Mouse (Mus musculus) hindbrain, postnatal 0 days (tissue): ENCODE results near the gene Nfatc2. TPM values are rescaled to one million over a fixed set of nuclear protein-coding genes. Genes with fewer than 3 reads are reported as not detected.

Experiments used
- ATAC-seq: fragments of 200-750 bp; cut with Nextera tagmentation; 2 replicates; pipeline ENCODE4 v1.8.0; 2017; ENCODE audit warnings: mild to moderate bottlenecking, moderate TSS enrichment, moderate library complexity
- DNase-seq: peaks from one replicate; pipeline ENCODE4 v3.0.0-alpha.2; 2015; ENCODE audit warnings: low spot score
- H3K27ac ChIP-seq: fragments of 300-500 bp; sonication (generic); 2 replicates; pipeline ENCODE4 v1.5.1; 2014; ENCODE audit warnings: mild to moderate bottlenecking
- H3K27me3 ChIP-seq: fragments of 300-500 bp; sonication (generic); 2 replicates; pipeline ENCODE4 v1.6.1; 2014; ENCODE audit warnings: low read length, mixed read lengths; ENCODE audit not compliant: insufficient read depth
- H3K36me3 ChIP-seq: fragments of 300-500 bp; sonication (generic); 2 replicates; pipeline ENCODE4 v1.6.1; 2014; ENCODE audit warnings: low read length, mixed read lengths; ENCODE audit not compliant: insufficient read depth
- H3K4me1 ChIP-seq: fragments of 300-500 bp; sonication (generic); 2 replicates; pipeline ENCODE4 v1.6.1; 2014; ENCODE audit warnings: antibody characterized with exemption, low read length, mixed read lengths; ENCODE audit not compliant: insufficient read depth
- H3K4me2 ChIP-seq: fragments of 300-500 bp; sonication (generic); 2 replicates; pipeline ENCODE4 v1.6.1; 2014; ENCODE audit warnings: low read depth, mild to moderate bottlenecking, low read length, moderate library complexity, mixed read lengths
- H3K4me3 ChIP-seq: fragments of 300-500 bp; sonication (generic); 2 replicates; pipeline ENCODE4 v1.5.1; 2014; ENCODE audit warnings: low read length
- H3K9ac ChIP-seq: fragments of 300-500 bp; sonication (generic); replicated peaks from 2 replicates; pipeline ENCODE4 v1.6.1; 2014; ENCODE audit warnings: mild to moderate bottlenecking, low read length, moderate library complexity, mixed read lengths
- H3K9me3 ChIP-seq: fragments of 300-500 bp; sonication (generic); 2 replicates; pipeline ENCODE4 v1.6.1; 2016; ENCODE audit warnings: low read length, mixed read lengths
- CTCF ChIP-seq: IDR thresholded peaks from 2 replicates; pipeline ENCODE4 v1.5.1; 2016; ENCODE audit warnings: antibody characterized with exemption, control low read depth, low read depth
- WGBS: fragments of 180-500 bp; shearing (Covaris S2); extraction: QIAGEN DNeasy Blood & Tissue Kit; methylation state at CpG from one replicate; pipeline ENCODE4 v1.1.7; 2014; 5-methylcytosine and 5-hydroxymethylcytosine counted together
- polyA plus RNA-seq: library from polyadenylated mRNA; unstranded; fragments of >200 nt; fragmentation: Nextera tagmentation; extraction: Ambion mirVana; gene quantifications from 2 replicates; pipeline ENCODE4 v1.2.1, GENCODE M21; 2015
- total RNA-seq: library from RNA; depleted of rRNA; stranded (reverse); fragments of >200 nt; gene quantifications from 2 replicates; pipeline ENCODE4 v1.2.3, GENCODE M21; 2014

The Nfatc2 gene
- total and polyA plus RNA-seq, 2 experiments from 2014 or later = 6.5 to 8.5 TPM

GRCm38 (mm10) chr2:168593676-168594075 is 7.8 kb downstream of the Nfatc2 start:
- Histone ChIP-seq H3K4me2 (no peak overlapping the region), H3K27me3 (peaks cover 4% of the 10 kb centered on the region; the same call in 1 of the 2 replicates), H3K4me1 (peaks cover 14% of the 10 kb centered on the region), H3K4me3 (no peak overlapping the region), H3K27ac (no peak overlapping the region), H3K9me3 (no peaks in the 10 kb centered on the region), H3K36me3 (no peaks in the 10 kb centered on the region), H3K9ac (no peak overlapping the region)
- ATAC-seq (no peak), DNase-seq (no peak)
- TF ChIP-seq CTCF = no peak
- 82% methylated on average over 6 of the region's 6 CpGs for WGBS

- no peak overlapping the region for H3K9ac ChIP-seq
- H3K27me3 ChIP-seq = peaks cover 4% of the 10 kb centered on the region; the same call in 1 of the 2 replicates
- H3K27ac ChIP-seq = no peak overlapping the region
- H3K9me3 ChIP-seq = no peaks in the 10 kb centered on the region
- ATAC-seq = no peak
- H3K4me2 ChIP-seq = no peak overlapping the region
- peaks cover 14% of the 10 kb centered on the region for H3K4me1 ChIP-seq
- TF ChIP-seq CTCF = peak; percentile 13; the same call in 1 of the 2 replicates
- H3K36me3 ChIP-seq = no peaks in the 10 kb centered on the region
- no peak overlapping the region for H3K4me3 ChIP-seq
- WGBS = 77% methylated on average over 5 of the region's 5 CpGs
- no peak for DNase-seq
These were observed 8.5 kb downstream of the Nfatc2 start for GRCm38 (mm10) chr2:168593004-168593403.

DNA sequence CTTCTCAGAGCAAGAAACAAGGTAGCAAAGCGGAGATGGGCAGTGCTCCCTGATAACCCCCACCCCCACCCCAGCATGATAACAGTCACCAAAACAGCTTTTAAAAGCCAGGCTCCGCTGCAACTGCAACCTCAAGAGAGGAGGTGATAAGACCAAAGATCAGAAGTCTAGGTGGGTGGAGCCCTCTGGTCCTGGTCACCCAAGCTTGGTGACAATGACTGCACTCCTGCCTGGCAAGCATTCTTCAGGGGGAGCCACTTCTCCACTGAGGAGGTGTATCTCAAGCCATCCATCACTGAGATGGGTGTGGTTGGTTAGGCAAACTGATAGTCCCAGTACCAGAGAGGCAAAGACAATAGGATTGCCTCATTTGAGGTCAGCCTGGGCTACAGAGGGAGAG is 10.4 kb downstream of the Nfatc2 start:
- 89% methylated on average over 2 of the region's 2 CpGs for WGBS
- H3K4me2 ChIP-seq = no peak overlapping the region

GRCm38 (mm10) chr2:168590556-168590955 is 10.9 kb downstream of the Nfatc2 start:
- no peak overlapping the region for H3K27ac ChIP-seq
- 47% methylated on average over 10 of the region's 10 CpGs for WGBS
- no peak for ATAC-seq

More for the DNA sequence above, 10.4 kb downstream of the Nfatc2 start:
- peaks cover 4% of the 10 kb centered on the region; the same call in 1 of the 2 replicates for H3K27me3 ChIP-seq
- DNase-seq (no peak), ATAC-seq (no peak)
- no peak overlapping the region for H3K27ac ChIP-seq
- no peaks in the 10 kb centered on the region for H3K9me3 ChIP-seq
- H3K4me3 ChIP-seq = no peak overlapping the region
- H3K4me1 ChIP-seq = peaks cover 14% of the 10 kb centered on the region
- no peak for TF ChIP-seq CTCF
- H3K36me3 ChIP-seq = no peaks in the 10 kb centered on the region
- no peak overlapping the region for H3K9ac ChIP-seq

DNA sequence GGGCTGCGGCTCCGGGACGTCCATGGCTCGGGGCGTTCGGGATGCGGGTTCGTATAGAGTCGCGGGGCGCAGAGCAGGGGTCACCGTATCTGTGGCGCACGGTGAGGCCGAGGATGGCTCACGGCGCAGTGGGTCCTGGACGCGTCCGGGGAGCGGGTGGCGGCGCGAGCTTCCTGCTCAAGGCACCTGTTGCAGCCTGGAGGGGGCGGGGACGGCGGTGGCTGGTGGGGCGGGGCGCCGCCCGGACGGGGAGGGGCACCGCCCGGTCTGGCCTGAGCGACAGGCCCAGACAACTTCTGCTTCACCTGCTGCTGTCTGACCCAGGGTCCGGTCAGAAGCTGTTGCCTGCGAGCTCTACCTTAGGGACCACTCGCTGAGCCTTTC is 11.3 kb downstream of the Nfatc2 start:
- peak overlapping the region; percentile 21; the same call in 1 of the 2 replicates for H3K9ac ChIP-seq
- no peaks in the 10 kb centered on the region for H3K9me3 ChIP-seq
- peaks cover 14% of the 10 kb centered on the region for H3K4me1 ChIP-seq
- WGBS = 2% methylated on average over 36 of the region's 38 CpGs
- peak overlapping the region; percentile 53 for H3K4me2 ChIP-seq
- DNase-seq (no peak), ATAC-seq (peak; percentile 10; the same call in 1 of the 2 replicates)
- peak overlapping the region; percentile 26 for H3K4me3 ChIP-seq
- no peak for TF ChIP-seq CTCF
- peaks cover 4% of the 10 kb centered on the region; the same call in 1 of the 2 replicates for H3K27me3 ChIP-seq
- H3K36me3 ChIP-seq = no peaks in the 10 kb centered on the region
- no peak overlapping the region for H3K27ac ChIP-seq

More at GRCm38 (mm10) chr2:168590556-168590955, 10.9 kb downstream of the Nfatc2 start:
- Histone ChIP-seq H3K4me3 (peak overlapping the region; percentile 26; the same call in 1 of the 2 replicates), H3K36me3 (no peaks in the 10 kb centered on the region), H3K9ac (peak overlapping the region; percentile 21; the same call in 1 of the 2 replicates), H3K9me3 (no peaks in the 10 kb centered on the region), H3K4me2 (peak overlapping the region; percentile 53), H3K4me1 (peaks cover 14% of the 10 kb centered on the region), H3K27me3 (peaks cover 4% of the 10 kb centered on the region; the same call in 1 of the 2 replicates)
- no peak for DNase-seq
- no peak for TF ChIP-seq CTCF

DNA sequence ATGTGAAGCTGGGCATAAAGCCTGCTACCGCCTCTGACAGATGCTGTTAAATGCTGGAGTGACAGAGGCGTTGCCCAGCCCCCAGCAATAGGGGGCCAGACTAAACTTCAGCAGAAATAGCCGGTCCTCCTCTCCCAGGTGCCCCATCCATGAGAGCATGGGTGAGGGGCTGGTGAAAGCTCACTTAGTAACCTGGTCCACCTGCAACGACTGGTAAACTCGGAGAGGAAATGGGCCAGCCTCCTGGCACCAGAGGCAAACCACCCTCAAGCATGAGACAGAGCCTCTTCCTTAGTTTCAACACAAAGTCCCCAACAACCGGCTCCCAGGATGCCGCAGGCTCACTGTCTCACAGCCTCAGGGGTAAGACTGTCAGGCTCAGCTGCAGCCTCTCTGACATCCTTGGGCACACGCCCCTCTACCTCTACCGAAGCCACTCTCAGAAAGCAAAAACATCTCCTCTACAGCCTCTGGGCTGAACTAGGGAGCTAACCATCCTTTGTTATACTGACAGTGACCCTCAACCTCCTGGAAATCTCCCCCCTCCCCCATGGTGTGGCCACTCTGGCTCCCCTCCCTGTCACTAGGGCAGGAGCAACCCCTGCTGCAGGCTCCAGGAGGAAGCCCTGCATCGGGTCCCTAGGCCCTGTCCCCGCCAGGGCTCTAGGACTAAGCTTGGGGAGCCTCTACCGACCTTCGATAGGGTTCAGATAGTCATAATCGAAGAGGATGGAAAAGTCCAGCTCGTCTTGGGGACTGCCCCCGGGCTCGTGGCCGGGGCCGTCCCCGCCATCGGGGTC is 11.9 kb downstream of the Nfatc2 start:
- Histone ChIP-seq H3K4me3 (peak overlapping the region; percentile 26), H3K36me3 (no peaks in the 10 kb centered on the region), H3K4me2 (peak overlapping the region; percentile 53), H3K9ac (peak overlapping the region; percentile 21; the same call in 1 of the 2 replicates), H3K9me3 (no peaks in the 10 kb centered on the region), H3K4me1 (peaks cover 14% of the 10 kb centered on the region), H3K27ac (no peak overlapping the region), H3K27me3 (peaks cover 4% of the 10 kb centered on the region; the same call in 1 of the 2 replicates)
- ATAC-seq (peak; percentile 44), DNase-seq (no peak)
- 10% methylated on average over 21 of the region's 21 CpGs for WGBS
- no peak for TF ChIP-seq CTCF
